Mouse (Mus musculus) midbrain, embryonic 14.5 days (tissue): ENCODE results near the gene Abhd11. TPM values are rescaled to one million over a fixed set of nuclear protein-coding genes. Genes with fewer than 3 reads are reported as not detected.
"Not testable (repeated sequence)": the region's sequence is repeated elsewhere in the genome, so short reads cannot be mapped to it uniquely, and the experiment has no call there.

Source experiments
- ATAC-seq: fragments of 200-750 bp; cut with Nextera tagmentation; 2 replicates; pipeline ENCODE4 v1.8.0; 2017; ENCODE audit warnings: moderate number of reproducible peaks, moderate library complexity; ENCODE audit not compliant: low FRiP score, low TSS enrichment
- DNase-seq: peaks from one replicate; pipeline ENCODE4 v3.0.0-alpha.2; 2015
- H3K27ac ChIP-seq: fragments of 300-500 bp; sonication (generic); replicated peaks from 2 replicates; pipeline ENCODE4 v1.5.1; 2014; ENCODE audit warnings: mild to moderate bottlenecking, low read depth, low read length, moderate library complexity
- H3K27me3 ChIP-seq: fragments of 300-500 bp; sonication (generic); 2 replicates; pipeline ENCODE4 v1.6.1; 2014; ENCODE audit warnings: low read length, control low read depth, mixed read lengths; ENCODE audit not compliant: control insufficient read depth, insufficient read depth
- H3K36me3 ChIP-seq: fragments of 300-500 bp; sonication (generic); 2 replicates; pipeline ENCODE4 v1.6.1; 2014; ENCODE audit warnings: low read length, control low read depth; ENCODE audit not compliant: control insufficient read depth, insufficient read depth
- H3K4me1 ChIP-seq: fragments of 300-500 bp; sonication (generic); 2 replicates; pipeline ENCODE4 v1.6.1; 2014; ENCODE audit warnings: mild to moderate bottlenecking, antibody characterized with exemption, low read length, control low read depth; ENCODE audit not compliant: control insufficient read depth, insufficient read depth
- H3K4me2 ChIP-seq: fragments of 300-500 bp; sonication (generic); 2 replicates; pipeline ENCODE4 v1.6.1; 2014; ENCODE audit warnings: mild to moderate bottlenecking, low read length, moderate library complexity
- H3K4me3 ChIP-seq: fragments of 300-500 bp; sonication (generic); replicated peaks from 2 replicates; pipeline ENCODE4 v1.5.1; 2014; ENCODE audit warnings: low read depth, low read length
- H3K9ac ChIP-seq: fragments of 300-500 bp; sonication (generic); replicated peaks from 2 replicates; pipeline ENCODE4 v1.6.1; 2014; ENCODE audit warnings: mild to moderate bottlenecking, low read length, moderate library complexity
- H3K9me3 ChIP-seq: fragments of 300-500 bp; sonication (generic); 2 replicates; pipeline ENCODE4 v1.6.1; 2016; ENCODE audit warnings: low read length, control low read depth, mixed read lengths; ENCODE audit not compliant: control insufficient read depth
- WGBS: fragments of 180-500 bp; shearing (Covaris S2); extraction: QIAGEN DNeasy Blood & Tissue Kit; methylation state at CpG from one replicate; pipeline ENCODE4 v1.1.7; 2014; 5-methylcytosine and 5-hydroxymethylcytosine counted together
- polyA plus RNA-seq: library from polyadenylated mRNA; unstranded; fragments of >200 nt; fragmentation: Nextera tagmentation; extraction: Ambion mirVana; gene quantifications from 2 replicates; pipeline ENCODE4 v1.2.1, GENCODE M21; 2014

The Abhd11 gene
- polyA plus RNA-seq, 1 experiment from 2014 or later = 58.0 TPM

DNA sequence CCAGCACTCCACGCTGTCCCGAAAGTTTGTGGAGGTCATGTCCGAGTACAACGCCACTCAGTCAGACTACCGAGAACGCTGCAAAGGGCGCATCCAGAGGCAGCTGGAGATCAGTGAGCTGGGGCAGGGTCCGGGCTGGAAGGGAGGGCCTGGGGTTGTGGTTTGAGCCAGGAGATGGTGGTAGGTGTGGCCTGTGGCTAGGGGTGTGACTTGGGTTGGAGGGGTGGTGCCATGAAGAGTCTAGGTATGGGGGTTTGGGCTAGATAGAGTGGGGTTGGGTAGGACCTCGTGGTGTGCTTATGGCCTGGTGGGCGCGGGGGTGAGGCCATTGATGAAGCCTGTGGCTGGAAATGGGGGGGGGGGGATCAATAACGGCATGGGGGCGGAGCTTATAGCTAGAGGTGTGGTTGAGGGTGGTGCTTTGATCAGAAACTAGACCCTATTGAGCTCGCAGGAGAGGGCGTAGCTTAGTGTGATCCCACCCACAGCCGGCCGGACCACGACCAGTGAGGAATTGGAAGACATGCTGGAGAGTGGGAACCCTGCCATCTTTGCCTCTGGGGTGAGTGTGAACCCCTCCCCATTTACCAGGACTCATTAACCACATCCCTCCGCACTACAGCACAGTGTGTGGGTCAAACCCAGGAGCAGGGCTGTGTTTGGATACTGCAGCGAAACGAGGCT is 33.3 kb downstream of the Abhd11 start:
- DNase-seq = no peak
- no peaks in the 10 kb centered on the region for H3K4me1 ChIP-seq
- no peak for ATAC-seq
- H3K27ac ChIP-seq = no peak overlapping the region
- H3K9me3 ChIP-seq = no peaks in the 10 kb centered on the region
- peaks cover 21% of the 10 kb centered on the region for H3K36me3 ChIP-seq
- H3K4me3 ChIP-seq = no peak overlapping the region
- WGBS = 25% methylated on average over 21 of the region's 21 CpGs
- no peak overlapping the region for H3K4me2 ChIP-seq
- no peaks in the 10 kb centered on the region for H3K27me3 ChIP-seq
- no peak overlapping the region for H3K9ac ChIP-seq

- H3K27ac ChIP-seq = no peak overlapping the region
- H3K9me3 ChIP-seq = no peaks in the 10 kb centered on the region
- DNase-seq (no peak), ATAC-seq (no peak)
- 93% methylated on average over 3 of the region's 3 CpGs for WGBS
- no peak overlapping the region for H3K9ac ChIP-seq
- no peaks in the 10 kb centered on the region for H3K27me3 ChIP-seq
- H3K36me3 ChIP-seq = peaks cover 21% of the 10 kb centered on the region; the same call in 1 of the 2 replicates
- H3K4me1 ChIP-seq = no peaks in the 10 kb centered on the region
- no peak overlapping the region for H3K4me3 ChIP-seq
- H3K4me2 ChIP-seq = no peak overlapping the region
Observed at GRCm38 (mm10) chr5:135044575-135044974, 35.6 kb downstream of the Abhd11 start.

GRCm38 (mm10) chr5:135048539-135048938 is 39.6 kb downstream of the Abhd11 start:
- Histone ChIP-seq H3K36me3 (peaks cover 43% of the 10 kb centered on the region), H3K4me1 (no peaks in the 10 kb centered on the region), H3K4me2 (no peak overlapping the region), H3K9me3 (no peaks in the 10 kb centered on the region), H3K4me3 (no peak overlapping the region), H3K27ac (no peak overlapping the region), H3K27me3 (no peaks in the 10 kb centered on the region), H3K9ac (no peak overlapping the region)
- ATAC-seq (no peak), DNase-seq (no peak)
- WGBS = 91% methylated on average over 5 of the region's 5 CpGs

DNA sequence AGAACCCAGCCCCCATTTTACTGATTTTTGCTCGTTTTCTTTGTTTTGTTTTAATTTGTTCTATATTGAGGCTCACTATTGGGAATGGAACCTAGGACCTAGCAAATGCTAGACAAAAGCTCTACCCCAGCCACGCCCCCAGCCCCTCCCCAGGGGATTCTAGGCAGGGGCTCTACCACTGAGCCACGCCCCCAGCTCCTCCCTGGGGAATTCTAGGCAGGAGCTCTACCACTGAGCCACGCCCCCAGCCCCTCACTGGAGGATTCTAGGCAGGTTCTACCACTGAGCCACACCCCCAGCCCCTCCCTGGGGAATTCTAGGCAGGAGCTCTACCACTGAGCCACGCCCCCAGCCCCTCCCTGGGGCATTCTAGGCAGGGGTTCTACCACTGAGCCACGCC is 40.3 kb downstream of the Abhd11 start:
- peaks cover 50% of the 10 kb centered on the region for H3K36me3 ChIP-seq
- ATAC-seq, H3K9me3 ChIP-seq, H3K4me1 ChIP-seq, DNase-seq, H3K4me2 ChIP-seq, H3K27me3 ChIP-seq, H3K4me3 ChIP-seq, H3K9ac ChIP-seq, H3K27ac ChIP-seq: not testable (repeated sequence)
- WGBS = 92% methylated on average over 6 of the region's 6 CpGs

DNA sequence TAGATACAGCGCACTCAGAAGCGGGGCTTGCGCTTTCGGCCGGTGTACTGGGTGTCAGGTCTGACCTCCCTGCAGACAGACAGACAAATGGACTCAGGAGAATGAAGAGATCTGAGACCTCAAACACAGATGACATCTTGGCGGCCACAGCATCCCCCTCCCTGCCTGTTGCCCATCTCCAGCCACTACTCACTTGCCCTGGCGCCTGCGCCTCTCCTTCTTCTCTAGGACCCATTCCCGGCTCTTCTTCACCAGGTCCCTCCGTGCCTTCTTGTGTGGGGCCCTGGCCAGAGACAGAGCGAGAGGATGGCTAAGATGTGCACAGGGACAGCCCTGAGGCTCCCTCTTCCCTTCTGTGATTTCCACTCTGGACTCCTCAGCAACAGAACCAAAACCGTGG is 44.4 kb downstream of the Abhd11 start:
- Histone ChIP-seq H3K9ac (no peak overlapping the region), H3K27ac (no peak overlapping the region), H3K4me2 (no peak overlapping the region), H3K36me3 (peaks cover 71% of the 10 kb centered on the region), H3K4me3 (no peak overlapping the region), H3K9me3 (no peaks in the 10 kb centered on the region), H3K4me1 (no peaks in the 10 kb centered on the region), H3K27me3 (no peaks in the 10 kb centered on the region)
- WGBS = 94% methylated on average over 12 of the region's 12 CpGs
- DNase-seq = no peak
- ATAC-seq = no peak

Other genes with a start within 250 kb of the Abhd11 start
- not detected in 2 replicates for gene Tmem270, start 102.4 kb upstream of the Abhd11 start, polyA plus RNA-seq
- not detected in 2 replicates for gene Cldn13, start 93.6 kb upstream of the Abhd11 start, polyA plus RNA-seq
- 6.0 and 6.3 TPM in 2 replicates for gene Mettl27, start 76.8 kb upstream of the Abhd11 start, polyA plus RNA-seq
- not detected in 2 replicates for gene Cldn4, start 62.2 kb upstream of the Abhd11 start, polyA plus RNA-seq
- 0.81 and 1.3 TPM in 2 replicates for gene Cldn3, start 22.9 kb upstream of the Abhd11 start, polyA plus RNA-seq
- gene Stx1a, start 14.3 kb downstream of the Abhd11 start, polyA plus RNA-seq = 106 and 137 TPM in 2 replicates
- gene Dnajc30, start 55.0 kb downstream of the Abhd11 start, polyA plus RNA-seq = 47.3 and 49.3 TPM in 2 replicates
- gene Bud23, start 55.8 kb downstream of the Abhd11 start, polyA plus RNA-seq = 63.8 and 71.7 TPM in 2 replicates
- gene Vps37d, start 69.1 kb downstream of the Abhd11 start, polyA plus RNA-seq = 33.4 and 40.7 TPM in 2 replicates
- gene Mlxipl, start 80.7 kb downstream of the Abhd11 start, polyA plus RNA-seq = 0.43 and 0.68 TPM in 2 replicates
- gene Tbl2, start 140.5 kb downstream of the Abhd11 start, polyA plus RNA-seq = 10.7 and 15.3 TPM in 2 replicates
- gene Bcl7b, start 159.1 kb downstream of the Abhd11 start, polyA plus RNA-seq = 38.8 and 43.0 TPM in 2 replicates
- gene Baz1b, start 178.1 kb downstream of the Abhd11 start, polyA plus RNA-seq = 30.1 and 43.9 TPM in 2 replicates
- gene Fzd9, start 242.1 kb downstream of the Abhd11 start, polyA plus RNA-seq = 8.7 and 11.9 TPM in 2 replicates